Mouse (Mus musculus): ENCODE results near the gene Gm21725. TPM values are rescaled to one million over a fixed set of nuclear protein-coding genes. Genes with fewer than 3 reads are reported as not detected.
"Not testable (repeated sequence)": the region's sequence is repeated elsewhere in the genome, so short reads cannot be mapped to it uniquely, and the experiment has no call there.

Gm21725 gene
- total RNA-seq (2014; fragmentation: Nextera tagmentation) = not detected in 2 replicates
- not detected in 2 replicates for total RNA-seq (2017)
- polyA plus RNA-seq (2012) = not detected in 2 replicates

DNA sequence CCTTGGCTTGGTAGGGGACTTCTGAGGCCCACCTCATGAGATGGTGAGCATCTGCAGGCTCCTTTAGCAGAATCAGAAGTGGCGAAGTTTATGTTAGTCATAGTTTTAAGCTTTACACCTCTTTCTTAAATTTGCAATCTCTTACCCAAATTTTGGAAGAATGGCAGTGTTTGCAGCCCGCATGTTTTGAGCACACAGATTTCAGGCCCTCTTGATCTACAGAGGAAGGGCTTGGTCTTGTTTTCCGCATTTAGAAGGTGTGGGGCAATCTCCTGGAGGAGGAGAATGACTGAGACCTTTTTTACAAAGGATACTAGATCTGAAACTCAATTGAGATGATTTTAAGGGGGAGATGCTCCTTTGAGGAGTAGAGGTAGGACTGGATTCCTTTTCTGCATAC lies at the start of gene Gm21725:
Gene Gm21725, minus strand, starts transcription at position 101 of the 400 bp plus-strand sequence.
- H3K9me3 ChIP-seq (replicated peaks); H3K4me1 ChIP-seq (ENCODE audit: insufficient read depth, low read depth, low read length); H3K36me3 ChIP-seq (replicated peaks); H3K27me3 ChIP-seq (ENCODE audit: insufficient read depth, low read length); ATAC-seq (ENCODE audit: extremely low read depth, insufficient number of reproducible peaks, low FRiP score, poor library complexity, severe bottlenecking); H3K4me3 ChIP-seq (ENCODE audit: low read depth, low read length); DNase-seq (ENCODE audit: low spot score): not testable (repeated sequence)

Other genes starting within 250 kb of the Gm21725 start
- gene Gm21891, start 215.6 kb downstream of the Gm21725 start, total RNA-seq (2014; fragmentation: Nextera tagmentation) = not detected in 2 replicates
- not detected in 2 replicates for gene Gm21891, start 215.6 kb downstream of the Gm21725 start, total RNA-seq (2017)
- not detected in 2 replicates for gene Gm21891, start 215.6 kb downstream of the Gm21725 start, polyA plus RNA-seq (2012)
- not detected in 2 replicates for gene Gm21425, start 187.1 kb downstream of the Gm21725 start, total RNA-seq (2014; fragmentation: Nextera tagmentation)
- gene Gm21425, start 187.1 kb downstream of the Gm21725 start, total RNA-seq (2017) = not detected in 2 replicates
- not detected in 2 replicates for gene Gm21425, start 187.1 kb downstream of the Gm21725 start, polyA plus RNA-seq (2012)
- gene Gm21828, start 125.1 kb downstream of the Gm21725 start, total RNA-seq (2014; fragmentation: Nextera tagmentation) = not detected in 2 replicates
- not detected in 2 replicates for gene Gm21828, start 125.1 kb downstream of the Gm21725 start, total RNA-seq (2017)
- not detected in 2 replicates for gene Gm21828, start 125.1 kb downstream of the Gm21725 start, polyA plus RNA-seq (2012)
- not detected in 2 replicates for gene Gm21440, start 96.7 kb downstream of the Gm21725 start, total RNA-seq (2014; fragmentation: Nextera tagmentation)
- gene Gm21440, start 96.7 kb downstream of the Gm21725 start, total RNA-seq (2017) = not detected in 2 replicates
- gene Gm21440, start 96.7 kb downstream of the Gm21725 start, polyA plus RNA-seq (2012) = not detected in 2 replicates
- gene Gm21454, start 96.6 kb downstream of the Gm21725 start, total RNA-seq (2014; fragmentation: Nextera tagmentation) = not detected in 2 replicates
- not detected in 2 replicates for gene Gm21454, start 96.6 kb downstream of the Gm21725 start, total RNA-seq (2017)
- gene Gm21454, start 96.6 kb downstream of the Gm21725 start, polyA plus RNA-seq (2012) = not detected in 2 replicates
- not detected in 2 replicates for gene Gm21866, start 116.5 kb upstream of the Gm21725 start, total RNA-seq (2014; fragmentation: Nextera tagmentation)
- gene Gm21866, start 116.5 kb upstream of the Gm21725 start, total RNA-seq (2017) = not detected in 2 replicates
- gene Gm21866, start 116.5 kb upstream of the Gm21725 start, polyA plus RNA-seq (2012) = not detected in 2 replicates
- gene Gm20773, start 145.0 kb upstream of the Gm21725 start, total RNA-seq (2014; fragmentation: Nextera tagmentation) = not detected in 2 replicates
- gene Gm20773, start 145.0 kb upstream of the Gm21725 start, total RNA-seq (2017) = not detected in 2 replicates
- gene Gm20773, start 145.0 kb upstream of the Gm21725 start, polyA plus RNA-seq (2012) = not detected in 2 replicates

Data from G1E (cell line).